Mouse (Mus musculus): ENCODE measurements around the gene Vamp9. TPM values are rescaled to one million over a fixed set of nuclear protein-coding genes. Genes with fewer than 3 reads are reported as not detected.

Gene Vamp9
- polyA plus RNA-seq, 1 experiment from 2014 or later: 0.44 TPM

GRCm38 (mm10) chr5:99953883-99954282, 47.8 kb downstream of the Vamp9 start:
- no peak overlapping the region for H3K9ac ChIP-seq
- no peaks in the 10 kb centered on the region for H3K27me3 ChIP-seq (replicated peaks)
- no peaks in the 10 kb centered on the region for H3K9me3 ChIP-seq
- no peaks in the 10 kb centered on the region for H3K36me3 ChIP-seq
- H3K4me3 ChIP-seq (replicated peaks): no peak overlapping the region
- ATAC-seq (ENCODE audit: insufficient read depth, low FRiP score, low read depth): no peak
- H3K4me1 ChIP-seq: no peaks in the 10 kb centered on the region
- 68% methylated on average over 1 of the region's 1 CpGs for WGBS
- H3K4me2 ChIP-seq: no peak overlapping the region
- no peak overlapping the region for H3K27ac ChIP-seq

GRCm38 (mm10) chr5:99958666-99959065, 52.6 kb downstream of the Vamp9 start:
- H3K4me1 ChIP-seq: no peaks in the 10 kb centered on the region
- H3K4me2 ChIP-seq: no peak overlapping the region
- H3K9me3 ChIP-seq: no peaks in the 10 kb centered on the region
- H3K27me3 ChIP-seq (replicated peaks): no peaks in the 10 kb centered on the region
- no peak for ATAC-seq (ENCODE audit: insufficient read depth, low FRiP score, low read depth)
- H3K4me3 ChIP-seq (replicated peaks): no peak overlapping the region
- H3K9ac ChIP-seq: no peak overlapping the region
- no peak overlapping the region for H3K27ac ChIP-seq
- H3K36me3 ChIP-seq: peaks cover 18% of the 10 kb centered on the region; the same call in 1 of the 2 replicates
- WGBS: 65% methylated on average over 1 of the region's 1 CpGs

- no peaks in the 10 kb centered on the region for H3K27me3 ChIP-seq (replicated peaks)
- no peaks in the 10 kb centered on the region for H3K9me3 ChIP-seq
- no peak overlapping the region for H3K4me3 ChIP-seq (replicated peaks)
- H3K36me3 ChIP-seq: peaks cover 22% of the 10 kb centered on the region; the same call in 1 of the 2 replicates
- WGBS: 74% methylated on average over 2 of the region's 2 CpGs
- H3K27ac ChIP-seq: no peak overlapping the region
- no peaks in the 10 kb centered on the region for H3K4me1 ChIP-seq
- no peak overlapping the region for H3K9ac ChIP-seq
- ATAC-seq (ENCODE audit: insufficient read depth, low FRiP score, low read depth): no peak; the same call in 1 of the 2 replicates
- no peak overlapping the region for H3K4me2 ChIP-seq
These were observed 53.3 kb downstream of the Vamp9 start for GRCm38 (mm10) chr5:99959236-99959936.

GRCm38 (mm10) chr5:99959960-99960359, 53.9 kb downstream of the Vamp9 start:
- Histone ChIP-seq H3K27me3 (replicated peaks) (no peaks in the 10 kb centered on the region), H3K27ac (no peak overlapping the region), H3K4me1 (no peaks in the 10 kb centered on the region), H3K9me3 (no peaks in the 10 kb centered on the region), H3K4me3 (replicated peaks) (no peak overlapping the region), H3K4me2 (no peak overlapping the region), H3K36me3 (peaks cover 22% of the 10 kb centered on the region; the same call in 1 of the 2 replicates), H3K9ac (no peak overlapping the region)
- WGBS: 72% methylated on average over 2 of the region's 2 CpGs
- ATAC-seq (ENCODE audit: insufficient read depth, low FRiP score, low read depth): no peak

GRCm38 (mm10) chr5:99973941-99974340, 67.9 kb downstream of the Vamp9 start:
- no peak overlapping the region for H3K9ac ChIP-seq
- 10% methylated on average over 2 of the region's 2 CpGs for WGBS
- H3K4me3 ChIP-seq (replicated peaks): no peak overlapping the region
- no peaks in the 10 kb centered on the region for H3K27me3 ChIP-seq (replicated peaks)
- 0 out of 2 replicates have a peak, but pooled peaks cover 3% of the 10 kb centered on the region for H3K4me1 ChIP-seq
- 0 out of 2 replicates have a peak, but pooled peaks cover 5% of the 10 kb centered on the region for H3K36me3 ChIP-seq
- no peak for ATAC-seq (ENCODE audit: insufficient read depth, low FRiP score, low read depth)
- peak overlapping the region; percentile 41 for H3K4me2 ChIP-seq
- no peak overlapping the region for H3K27ac ChIP-seq
- H3K9me3 ChIP-seq: no peaks in the 10 kb centered on the region

- Histone ChIP-seq H3K4me3 (replicated peaks) (0 out of 2 replicates have a peak overlapping the region, but pooled peaks have one; percentile 16), H3K9ac (no peak overlapping the region)
These were observed 69.0 kb downstream of the Vamp9 start for GRCm38 (mm10) chr5:99975061-99975460.

GRCm38 (mm10) chr5:99975776-99976175, 69.7 kb downstream of the Vamp9 start:
- no peak overlapping the region for H3K9ac ChIP-seq
- peak overlapping the region; percentile 24; the same call in 1 of the 2 replicates for H3K4me3 ChIP-seq (replicated peaks)
- no peaks in the 10 kb centered on the region for H3K27me3 ChIP-seq (replicated peaks)
- WGBS: 46% methylated on average over 1 of the region's 1 CpGs
- H3K4me1 ChIP-seq: 0 out of 2 replicates have a peak, but pooled peaks cover 3% of the 10 kb centered on the region
- no peaks in the 10 kb centered on the region for H3K9me3 ChIP-seq
- H3K27ac ChIP-seq: no peak overlapping the region
- no peak for ATAC-seq (ENCODE audit: insufficient read depth, low FRiP score, low read depth)
- peak overlapping the region; percentile 67 for H3K4me2 ChIP-seq
- H3K36me3 ChIP-seq: 0 out of 2 replicates have a peak, but pooled peaks cover 2% of the 10 kb centered on the region

More at GRCm38 (mm10) chr5:99975061-99975460, 69.0 kb downstream of the Vamp9 start:
- peak overlapping the region; percentile 41 for H3K4me2 ChIP-seq
- H3K9me3 ChIP-seq: no peaks in the 10 kb centered on the region
- no peaks in the 10 kb centered on the region for H3K27me3 ChIP-seq (replicated peaks)
- H3K4me1 ChIP-seq: 0 out of 2 replicates have a peak, but pooled peaks cover 3% of the 10 kb centered on the region
- ATAC-seq (ENCODE audit: insufficient read depth, low FRiP score, low read depth): no peak
- WGBS: 37% methylated on average over 4 of the region's 4 CpGs
- H3K27ac ChIP-seq: no peak overlapping the region
- H3K36me3 ChIP-seq: 0 out of 2 replicates have a peak, but pooled peaks cover 5% of the 10 kb centered on the region

- peak overlapping the region; percentile 97; the same call in 1 of the 2 replicates for H3K9ac ChIP-seq
- H3K4me1 ChIP-seq: 0 out of 2 replicates have a peak, but pooled peaks cover 3% of the 10 kb centered on the region
- H3K36me3 ChIP-seq: no peaks in the 10 kb centered on the region
- no peaks in the 10 kb centered on the region for H3K9me3 ChIP-seq
- no peaks in the 10 kb centered on the region for H3K27me3 ChIP-seq (replicated peaks)
- WGBS: 4% methylated on average over 8 of the region's 8 CpGs
- peak overlapping the region; percentile 94 for H3K4me3 ChIP-seq (replicated peaks)
- H3K27ac ChIP-seq: no peak overlapping the region
- ATAC-seq (ENCODE audit: insufficient read depth, low FRiP score, low read depth): no peak
- peak overlapping the region; percentile 67 for H3K4me2 ChIP-seq
These were observed 70.4 kb downstream of the Vamp9 start for GRCm38 (mm10) chr5:99976334-99976955.

- peak overlapping the region; percentile 99 for H3K27ac ChIP-seq
- under 1% methylated on average over 50 of the region's 50 CpGs for WGBS
- ATAC-seq (ENCODE audit: insufficient read depth, low FRiP score, low read depth): peak; percentile 45
These were observed 71.7 kb downstream of the Vamp9 start for GRCm38 (mm10) chr5:99977516-99978301.

GRCm38 (mm10) chr5:99978699-99979442, 72.8 kb downstream of the Vamp9 start, which contains the start of the genes Hnrnpd and 4930524J08Rik:
Gene Hnrnpd, minus strand, starts transcription at chr5:99978938.
Gene 4930524J08Rik, plus strand, starts transcription at chr5:99979061.
- Histone ChIP-seq H3K9me3 (no peaks in the 10 kb centered on the region), H3K4me1 (0 out of 2 replicates have a peak, but pooled peaks cover 3% of the 10 kb centered on the region), H3K4me3 (replicated peaks) (peak within 1 kb of the TSS; percentile 94), H3K9ac (peak within 1 kb of the TSS; percentile 97), H3K27ac (peak within 1 kb of the TSS; percentile 99), H3K4me2 (peak within 1 kb of the TSS; percentile 67), H3K36me3 (no peaks in the 10 kb centered on the region), H3K27me3 (replicated peaks) (no peaks in the 10 kb centered on the region)
- ATAC-seq (ENCODE audit: insufficient read depth, low FRiP score, low read depth): peak; percentile 98
- WGBS: under 1% methylated on average over 88 of the region's 97 CpGs

More at GRCm38 (mm10) chr5:99977516-99978301, 71.7 kb downstream of the Vamp9 start:
- H3K9ac ChIP-seq: peak overlapping the region; percentile 97
- no peaks in the 10 kb centered on the region for H3K9me3 ChIP-seq
- H3K4me2 ChIP-seq: peak overlapping the region; percentile 67
- 0 out of 2 replicates have a peak, but pooled peaks cover 3% of the 10 kb centered on the region for H3K4me1 ChIP-seq
- H3K4me3 ChIP-seq (replicated peaks): peak overlapping the region; percentile 94
- no peaks in the 10 kb centered on the region for H3K36me3 ChIP-seq
- H3K27me3 ChIP-seq (replicated peaks): no peaks in the 10 kb centered on the region

All from stomach, embryonic 15.5 days (tissue).